Mouse (Mus musculus) right cerebral cortex, adult 2 months (tissue): ENCODE results near the gene Disc1.

Experiments used
- DNase-seq, 2 experiments: peaks; one replicate each; pipeline ENCODE4 v3.0.0; 2021 to 2022; ENCODE audit warnings: low spot score in 2 of 2

Disc1 gene

DNA sequence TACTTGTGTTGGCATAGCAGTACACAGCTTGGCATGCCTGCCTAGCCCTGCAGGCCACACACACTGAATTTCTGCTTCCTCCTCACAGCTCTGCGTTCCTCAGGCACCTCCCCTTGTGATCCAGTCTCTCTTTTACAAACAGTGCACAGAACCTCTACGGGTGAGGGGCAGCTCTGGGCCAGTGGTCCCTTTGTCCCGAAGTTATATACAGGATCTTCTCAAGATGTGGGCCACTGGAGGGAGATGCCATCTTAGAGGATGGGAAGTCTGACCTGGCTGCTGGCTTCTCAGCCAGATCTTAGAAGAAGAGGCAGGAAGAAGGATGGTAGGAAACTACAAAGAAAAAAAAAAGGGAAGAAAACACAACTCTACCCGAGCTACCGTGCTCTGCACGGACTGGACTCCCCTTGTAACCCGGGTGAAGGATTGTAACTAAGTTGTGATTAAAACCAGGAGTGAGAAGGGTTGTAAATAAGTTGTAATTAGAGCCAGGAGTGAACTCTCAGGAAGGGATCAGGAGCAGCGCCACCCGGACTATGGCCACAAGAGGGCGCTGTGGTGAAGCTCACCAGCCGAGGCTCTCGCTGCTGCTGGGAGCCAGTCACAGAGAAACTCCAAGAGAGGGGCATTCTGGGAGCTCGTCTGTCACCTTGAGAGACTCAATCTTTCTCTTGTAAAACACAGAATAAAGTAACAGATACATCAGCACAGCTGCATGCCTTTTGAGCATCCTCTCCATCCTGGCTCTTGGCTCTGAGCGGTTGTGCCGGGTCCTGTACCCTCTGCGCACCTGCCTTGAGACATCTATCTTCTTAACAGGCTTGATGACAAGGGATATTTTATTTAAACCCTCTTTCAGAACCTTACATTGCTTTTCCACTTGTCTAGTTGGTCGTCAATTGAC lies 129.8 kb downstream of the Disc1 start:
- peak; percentile 86 to 87 for DNase-seq

DNA sequence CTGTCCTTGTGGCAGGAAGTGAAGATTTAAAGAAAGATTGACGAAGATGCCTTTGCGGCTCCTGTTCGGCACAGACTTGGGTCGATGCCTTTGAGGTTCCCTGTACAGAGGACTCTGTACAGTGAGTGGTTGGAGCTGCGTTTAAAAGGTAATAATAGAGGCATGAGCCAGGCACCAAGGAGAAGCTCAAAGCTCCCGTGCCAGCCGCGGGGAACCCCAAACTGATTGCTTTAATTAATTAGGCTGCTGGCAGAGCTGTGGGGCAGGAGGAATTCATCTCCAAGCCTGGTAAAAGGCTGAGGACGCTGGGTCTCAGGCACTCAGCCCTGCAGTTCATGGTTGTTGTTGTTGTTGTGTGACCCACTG lies 130.4 kb downstream of the Disc1 start:
- DNase-seq: no peak

DNA sequence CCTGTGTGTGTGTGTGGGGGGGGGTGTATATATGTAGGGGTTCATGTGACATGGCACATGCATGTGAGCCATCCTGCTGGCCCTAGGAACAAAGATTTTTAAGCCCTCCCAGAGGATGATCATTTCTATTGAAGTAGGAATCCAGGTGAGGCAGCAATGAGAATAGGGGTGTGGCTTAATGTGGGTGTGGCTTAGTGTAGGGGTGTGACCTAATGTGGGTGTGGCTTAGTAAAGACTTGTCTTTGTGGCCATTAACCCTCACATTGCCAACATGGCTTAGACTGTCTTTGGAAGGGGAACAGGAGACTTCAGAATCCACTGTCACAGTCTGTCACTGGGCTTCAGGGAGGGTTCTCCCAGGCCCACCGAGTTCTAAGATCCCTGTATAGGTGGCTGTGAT lies 130.9 kb downstream of the Disc1 start:
- no peak for DNase-seq

DNA sequence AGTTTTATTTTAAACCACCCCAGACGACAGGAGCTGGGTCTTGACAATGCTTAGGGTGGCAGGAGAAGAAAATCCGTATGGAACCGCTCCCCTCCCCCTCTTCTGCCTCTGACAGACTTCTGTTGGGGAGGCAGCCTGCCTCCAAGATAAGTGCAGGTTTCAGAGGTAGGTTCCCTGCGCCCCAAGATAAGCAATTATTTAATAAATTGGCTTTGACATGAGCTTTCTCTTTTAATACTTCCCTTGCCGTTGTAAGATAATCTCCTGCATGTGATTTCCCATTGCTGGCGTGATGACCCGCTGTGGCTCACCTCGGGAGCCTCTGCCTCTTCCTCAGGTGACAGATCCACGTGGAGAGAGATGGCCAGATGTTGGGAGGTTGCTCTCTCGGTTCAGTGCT lies 133.0 kb downstream of the Disc1 start:
- peak in 1 of 2 experiments; percentile 19 for DNase-seq

DNA sequence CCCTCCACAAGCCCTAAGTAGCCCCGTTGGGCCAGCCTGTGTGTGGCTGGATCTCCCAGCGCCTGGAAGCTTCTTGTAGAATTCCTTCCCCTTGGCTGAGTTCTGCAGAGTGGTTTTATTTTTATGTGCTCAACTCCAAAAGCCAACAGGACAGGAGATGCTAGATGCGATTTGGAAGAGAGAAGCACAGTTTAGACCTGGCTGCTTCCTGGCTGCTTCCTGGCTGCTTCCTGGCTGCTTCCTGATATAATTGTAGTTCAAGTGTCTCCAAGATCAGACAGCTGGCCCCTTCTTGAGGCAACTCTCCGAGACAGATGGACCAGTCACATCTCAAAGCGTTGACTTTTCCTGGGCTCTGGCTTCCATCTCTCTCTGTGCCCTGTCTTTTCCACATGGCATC lies 139.7 kb downstream of the Disc1 start:
- DNase-seq: no peak

DNA sequence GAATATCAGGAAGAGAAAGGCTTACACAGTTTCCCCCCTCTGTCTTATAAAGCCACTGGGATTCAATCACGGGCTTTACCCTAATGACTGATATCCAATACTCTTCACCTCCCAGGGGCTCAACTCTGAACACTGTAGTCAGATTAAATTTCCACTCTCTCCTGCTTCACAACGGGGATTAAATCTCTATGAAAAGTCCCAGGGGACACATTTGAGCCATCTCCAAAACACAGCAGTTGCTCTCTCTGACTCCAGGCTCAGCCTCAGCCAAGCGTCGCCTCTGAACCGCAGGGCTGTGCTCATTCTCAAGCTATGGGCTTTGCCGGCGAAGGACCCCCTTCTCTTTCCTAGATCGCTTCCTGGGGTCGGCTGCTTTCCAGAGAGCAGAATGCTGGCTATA lies 141.1 kb downstream of the Disc1 start:
- DNase-seq: no peak

DNA sequence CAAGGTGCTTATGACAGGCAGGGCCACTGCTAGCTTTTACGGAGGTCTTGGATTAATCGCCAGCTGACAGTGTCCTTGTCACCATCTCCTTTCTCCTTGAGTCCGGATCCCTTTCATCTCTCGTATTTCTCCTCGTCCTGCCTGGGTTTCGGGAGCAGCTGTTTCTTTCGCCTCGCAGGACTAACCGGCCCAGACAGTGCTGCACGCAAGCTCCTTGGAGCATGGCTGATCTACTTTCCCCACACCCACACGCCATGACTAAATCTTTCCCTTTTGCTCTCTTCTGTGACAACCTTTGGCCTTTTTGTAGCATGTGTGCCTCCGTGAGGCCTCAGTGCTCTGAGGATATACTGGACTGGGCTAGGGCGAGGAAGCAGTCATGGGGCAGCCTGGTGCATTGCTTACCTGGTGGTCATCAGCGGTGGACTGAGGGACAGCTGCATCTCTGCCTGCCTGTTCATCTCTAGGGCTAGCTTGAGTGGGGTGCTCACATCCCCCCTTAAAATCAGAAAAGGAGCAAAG lies 142.6 kb downstream of the Disc1 start:
- no peak for DNase-seq

DNA sequence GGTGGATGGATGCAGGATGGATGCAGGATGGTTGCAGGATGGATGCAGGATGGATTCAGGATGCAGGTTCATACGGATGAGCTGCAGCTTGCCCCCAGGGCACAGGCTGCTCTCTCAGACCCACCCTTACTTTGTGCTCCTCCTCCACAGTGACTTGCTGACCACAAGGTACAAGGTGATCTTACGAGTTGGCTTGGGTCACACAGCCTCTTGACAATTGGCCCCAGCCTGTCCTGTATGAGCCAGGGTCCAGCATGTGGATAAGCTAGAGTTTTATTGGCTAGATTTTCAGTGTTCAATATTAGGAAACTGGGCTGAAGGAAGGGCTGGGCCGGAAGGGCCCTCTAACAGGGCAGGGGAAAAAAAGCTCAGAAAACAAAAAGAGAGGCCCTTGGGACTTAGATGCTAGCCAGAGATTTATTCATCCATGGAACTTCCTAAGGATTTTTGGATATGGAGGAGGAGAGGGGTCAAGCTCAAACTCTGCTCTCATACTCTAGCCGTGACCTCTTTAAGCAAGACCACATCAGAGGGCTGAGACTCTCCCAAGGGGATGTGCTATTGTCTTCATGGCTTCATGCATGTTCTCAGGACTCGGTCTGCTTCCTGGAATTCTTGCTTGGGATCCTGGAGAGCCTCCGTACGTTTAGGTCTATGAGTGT lies 143.5 kb downstream of the Disc1 start:
- DNase-seq: no peak

DNA sequence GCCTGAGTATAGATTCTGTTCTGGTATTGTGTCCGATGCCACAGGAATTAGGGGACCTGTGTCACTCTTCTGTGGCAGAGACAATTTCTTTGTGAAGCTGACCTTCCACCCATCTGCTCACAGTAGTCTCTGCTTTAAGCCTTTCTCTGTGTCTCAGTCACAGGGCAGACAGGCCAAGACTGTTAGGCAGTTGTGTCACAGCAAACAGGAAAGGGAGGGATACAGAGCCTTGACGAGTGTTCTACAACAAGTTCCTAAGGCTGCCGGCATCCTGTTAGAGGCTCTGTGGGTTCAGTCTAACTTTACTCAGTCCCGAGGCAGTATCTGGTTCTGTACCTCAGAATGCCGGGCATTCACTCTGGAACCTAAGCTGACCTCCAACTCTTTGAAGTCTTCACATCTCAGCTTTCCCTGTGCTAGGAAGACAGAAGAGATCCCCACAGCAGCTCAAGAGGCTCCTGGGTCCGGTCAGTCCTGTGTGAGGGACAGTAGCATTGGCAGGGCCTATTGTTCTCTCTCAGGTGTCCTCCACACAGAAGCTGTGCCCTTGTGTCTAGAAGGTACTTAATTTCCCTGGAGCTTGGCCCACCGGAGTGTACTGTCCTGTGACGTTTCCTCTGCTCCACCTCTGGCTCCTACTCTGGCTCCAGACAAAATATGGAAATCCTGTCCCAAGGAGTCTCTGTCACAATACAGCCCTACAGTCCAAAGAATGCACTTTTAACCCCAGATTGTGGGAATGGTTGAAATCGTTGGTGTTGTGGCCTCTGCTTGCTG lies 144.6 kb downstream of the Disc1 start:
- no peak for DNase-seq

DNA sequence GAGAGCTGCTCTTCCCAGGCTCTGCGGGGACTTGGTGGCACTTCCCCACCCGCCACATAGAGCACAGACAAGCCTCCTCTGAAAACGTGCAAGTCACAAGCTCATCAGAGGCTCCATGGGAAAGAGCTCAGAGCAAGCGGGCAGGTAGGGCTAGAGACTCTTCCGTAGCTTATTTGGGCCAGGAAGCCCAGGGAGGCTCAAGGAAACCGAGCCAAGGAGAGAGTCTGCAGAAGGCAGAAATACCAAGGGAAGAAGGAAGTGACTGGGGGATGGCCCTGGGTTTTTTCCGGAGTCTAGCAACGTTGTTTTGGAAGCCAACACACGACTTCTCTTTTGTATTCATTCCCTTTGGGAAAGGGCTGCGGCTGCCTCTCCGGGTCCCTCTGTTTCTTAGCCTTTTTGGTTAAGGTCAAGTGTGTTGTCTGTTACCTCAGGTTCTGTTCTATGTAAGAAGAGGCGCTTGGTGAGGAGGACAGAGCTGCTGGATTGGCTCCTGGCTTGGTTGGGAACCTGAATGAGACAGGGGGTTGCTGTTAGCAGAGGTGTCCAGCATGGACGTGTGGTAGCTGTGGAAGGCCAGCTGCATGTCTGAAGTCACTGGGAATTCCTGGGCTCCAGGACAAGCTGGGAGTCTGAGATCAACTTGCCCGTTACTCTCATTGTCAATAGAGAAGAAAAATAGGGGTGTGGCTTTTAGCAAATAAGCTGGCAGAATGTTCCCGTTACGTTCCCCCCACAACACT lies 145.4 kb downstream of the Disc1 start:
- no peak for DNase-seq

DNA sequence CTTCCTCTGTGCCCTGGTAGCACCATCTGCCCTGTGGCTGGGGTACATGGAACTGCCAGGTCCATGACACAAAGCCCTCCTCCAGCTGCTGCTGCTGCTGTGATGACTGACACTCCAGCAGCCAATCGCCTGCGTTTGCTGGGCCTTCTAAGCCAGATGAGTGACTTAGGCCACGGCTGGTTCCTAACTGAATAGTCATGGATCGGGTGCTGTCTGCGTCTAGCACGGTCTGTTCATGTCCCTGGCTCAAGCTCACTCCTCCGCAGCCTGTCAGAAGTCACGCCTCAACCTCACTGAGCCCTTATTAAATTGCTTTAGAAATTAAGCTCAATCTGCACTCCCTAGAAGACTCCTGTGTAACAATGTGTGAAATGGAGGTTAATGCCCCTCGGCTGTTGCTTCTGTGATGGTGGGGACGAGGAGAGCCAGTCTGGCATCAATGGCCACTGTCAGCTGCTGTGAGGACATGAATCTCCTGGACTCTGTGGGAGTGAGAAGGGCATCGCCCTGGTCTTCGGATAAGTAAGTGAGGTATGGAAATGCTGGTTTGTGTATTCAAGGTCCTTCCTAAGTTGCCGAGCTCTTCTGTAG lies 146.4 kb downstream of the Disc1 start:
- no peak for DNase-seq

DNA sequence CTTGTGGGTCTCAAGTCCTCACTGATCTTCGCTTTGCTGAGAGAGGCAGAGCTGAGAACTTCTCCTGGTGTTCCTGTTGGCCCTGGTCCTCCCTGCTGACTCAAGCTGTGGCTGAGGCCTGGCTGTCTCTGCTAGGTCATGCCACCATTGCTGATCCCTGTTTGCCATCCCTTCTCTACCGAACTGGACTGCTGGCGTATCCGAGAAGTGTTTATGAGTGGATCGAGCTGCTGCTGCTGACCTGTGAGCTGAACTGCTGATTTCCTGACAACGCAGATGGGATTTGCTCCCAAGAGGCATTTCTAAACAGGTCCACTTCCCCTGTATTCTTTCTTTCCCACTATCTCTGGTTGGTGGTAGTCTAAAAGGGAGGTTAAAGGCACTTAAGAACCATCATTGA lies 147.7 kb downstream of the Disc1 start:
- no peak for DNase-seq

DNA sequence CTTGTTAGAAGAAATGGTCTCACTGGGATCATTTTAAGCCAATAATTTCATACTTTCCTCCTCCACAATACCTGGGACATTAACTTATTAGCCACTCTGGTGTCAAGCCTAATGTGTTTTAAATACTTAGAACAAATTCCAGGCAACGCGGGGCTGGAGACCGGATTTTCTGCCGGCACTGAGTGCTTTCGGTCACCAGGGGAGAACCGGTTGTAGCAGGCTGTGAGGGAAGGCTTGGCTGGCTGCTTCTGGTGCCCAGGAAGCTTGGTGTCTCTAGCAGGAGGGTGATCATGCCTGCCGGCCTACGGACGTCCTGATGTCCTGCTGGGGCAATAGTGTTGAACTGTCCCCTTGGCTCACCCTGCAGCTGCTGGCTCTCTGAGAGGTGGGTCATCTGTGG lies 149.0 kb downstream of the Disc1 start:
- DNase-seq: no peak

DNA sequence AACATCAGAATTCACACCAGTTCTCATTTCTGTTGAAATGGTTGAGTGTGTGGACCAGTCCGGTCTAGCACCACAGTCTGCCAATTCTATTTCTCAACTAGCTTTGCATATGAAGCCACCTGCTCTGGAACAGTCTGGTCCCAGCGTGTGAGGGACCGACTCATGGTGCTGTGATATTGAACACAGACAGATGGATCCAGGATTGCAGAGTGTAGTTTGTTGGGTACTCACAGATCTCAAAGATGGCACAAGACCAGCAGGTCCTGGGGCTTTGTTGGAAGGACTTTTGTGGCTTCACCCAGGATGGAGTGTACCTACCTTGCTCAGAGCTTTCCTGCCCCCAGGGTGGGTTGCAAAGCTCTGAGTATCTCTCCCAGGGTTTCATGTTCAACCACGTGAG lies 151.6 kb downstream of the Disc1 start:
- no peak for DNase-seq

DNA sequence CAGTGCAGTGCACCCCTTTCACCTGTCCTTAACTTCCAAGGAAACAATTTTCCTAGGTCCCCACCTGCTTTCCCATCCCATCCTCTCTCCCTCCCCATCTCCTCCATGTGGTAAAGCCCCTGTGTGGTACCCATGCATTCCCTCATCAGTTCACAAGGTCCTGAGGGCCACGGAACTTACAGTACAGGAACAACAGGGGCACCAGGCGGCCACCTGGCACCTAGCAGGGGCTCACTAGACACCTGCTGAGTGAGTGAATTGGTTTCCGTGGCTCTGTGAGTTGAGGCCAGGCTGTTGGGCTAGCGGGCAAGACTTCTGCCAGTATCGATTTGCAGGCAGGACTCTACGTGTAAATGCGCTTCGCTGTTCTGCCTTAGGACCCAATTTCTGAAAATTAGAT lies 152.4 kb downstream of the Disc1 start:
- no peak for DNase-seq

DNA sequence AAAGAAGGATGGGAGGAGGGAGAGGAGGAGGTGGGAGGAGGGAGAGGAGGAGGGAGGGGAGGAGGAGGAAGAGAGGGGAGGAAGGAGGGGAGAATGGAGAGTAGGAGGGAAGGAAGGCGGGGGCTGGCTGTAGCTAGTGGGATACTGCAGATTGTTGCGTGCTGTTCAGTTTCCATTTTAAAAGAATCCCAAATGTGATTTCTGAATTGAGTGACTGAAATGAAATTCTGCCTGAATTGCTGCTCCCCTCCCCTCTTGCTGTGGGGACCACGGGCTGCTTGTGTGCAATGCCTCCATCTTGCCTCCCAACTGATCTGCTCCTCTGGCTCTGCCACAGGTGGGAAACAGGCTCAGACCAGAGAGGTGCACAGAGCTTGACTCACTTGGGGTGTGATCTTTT lies 153.0 kb downstream of the Disc1 start:
- no peak for DNase-seq

DNA sequence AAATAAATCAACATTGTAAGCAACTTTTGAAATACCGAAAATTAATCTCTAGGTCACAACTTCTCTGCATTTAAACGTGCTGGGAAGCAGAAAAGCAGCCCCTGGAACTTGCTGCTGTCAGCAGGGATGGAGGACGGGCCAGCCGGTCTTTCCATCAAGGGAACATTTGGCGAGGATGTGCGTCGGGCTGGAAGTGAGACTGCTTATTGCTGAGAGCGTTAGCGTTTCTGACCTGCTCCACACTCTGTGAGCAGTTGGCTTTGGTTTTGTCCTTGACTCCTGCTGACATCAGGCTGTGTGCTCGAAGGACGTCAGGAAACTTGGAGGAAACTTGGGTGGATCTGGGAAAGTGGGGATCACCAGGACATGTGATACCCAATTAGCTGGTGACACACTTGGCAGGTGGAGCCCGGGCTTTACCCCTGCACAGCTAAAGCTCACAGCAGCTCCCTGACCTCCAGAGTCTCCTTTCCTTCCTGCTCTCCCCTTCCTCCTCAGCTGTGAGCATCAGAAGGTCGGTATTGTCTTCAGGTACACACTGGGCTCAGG lies 158.7 kb downstream of the Disc1 start:
- no peak for DNase-seq

DNA sequence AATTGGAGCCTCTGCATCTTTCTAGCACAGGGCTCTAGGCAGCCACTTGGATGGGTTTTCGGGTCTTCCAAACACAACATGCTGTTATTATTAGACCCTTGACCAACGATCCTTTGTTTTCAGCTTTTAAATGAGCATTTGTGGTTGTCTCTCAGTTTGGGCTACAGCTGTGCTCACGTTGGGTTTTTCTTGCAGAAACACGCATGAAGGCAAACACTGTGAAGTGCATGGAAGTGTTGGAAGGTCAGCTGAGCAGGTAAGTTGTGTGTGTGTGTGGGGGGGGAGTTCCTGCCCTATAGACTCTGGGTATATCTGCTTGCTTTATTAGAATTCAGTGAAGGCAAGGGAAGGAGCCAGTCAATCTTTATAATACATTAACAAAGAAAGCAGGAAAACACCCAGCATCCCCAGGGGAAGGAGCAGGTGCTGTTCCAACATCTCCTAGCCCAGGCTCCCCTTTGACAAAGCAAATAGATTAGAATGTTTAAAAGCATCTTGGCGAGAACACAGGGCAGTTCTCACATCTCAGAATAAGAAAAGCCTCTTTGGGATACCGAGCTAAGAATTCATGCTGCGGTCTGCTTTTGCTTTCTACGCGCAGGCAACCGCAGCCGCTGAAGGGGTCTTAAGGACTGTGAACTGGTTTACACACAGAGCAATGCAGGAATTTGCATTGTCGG lies 164.0 kb downstream of the Disc1 start:
- peak in 1 of 2 experiments; percentile 18 for DNase-seq

DNA sequence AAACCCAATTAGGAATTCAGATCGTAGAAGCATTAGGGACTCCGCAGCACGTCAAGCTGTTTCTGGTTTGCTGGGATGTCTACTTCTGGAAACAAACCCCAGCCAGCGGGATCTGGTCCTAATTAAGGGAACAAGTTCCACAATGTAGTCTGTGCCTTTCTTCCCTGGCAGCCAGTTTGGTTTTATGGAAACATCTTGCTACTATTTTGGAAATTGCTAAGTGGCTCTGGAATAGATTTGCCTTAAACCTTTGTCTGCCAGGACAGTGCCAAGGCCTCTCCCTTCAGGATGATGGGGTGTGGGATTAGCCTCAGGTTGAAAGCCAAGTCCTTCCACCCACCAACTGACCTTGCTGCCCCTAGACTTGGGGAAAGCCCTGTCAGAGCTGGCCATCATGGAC lies 164.7 kb downstream of the Disc1 start:
- peak; percentile 52 to 67 for DNase-seq

DNA sequence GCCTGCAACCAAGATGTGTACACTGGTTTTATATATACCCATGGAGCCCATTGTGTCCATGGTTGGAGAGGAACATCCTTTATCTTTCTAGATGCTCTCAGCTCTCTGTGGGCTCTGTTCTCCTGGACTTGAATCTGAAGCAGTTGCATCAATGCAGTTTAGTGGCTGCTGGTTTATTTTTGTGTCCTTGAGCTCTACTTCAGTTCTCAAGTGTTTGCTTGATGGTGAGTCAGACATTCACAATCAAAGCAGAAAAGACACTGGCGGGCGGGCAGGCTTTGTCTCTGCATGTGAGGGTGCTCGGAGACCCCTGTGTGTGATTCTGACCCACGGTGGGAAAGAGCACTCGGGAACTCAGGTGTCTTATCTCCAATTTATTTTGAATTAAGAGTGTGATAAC lies 166.6 kb downstream of the Disc1 start:
- peak; percentile 34 to 40 for DNase-seq
